ENCODE assay signal across 9 mouse cellular contexts in the genomic region with DNA sequence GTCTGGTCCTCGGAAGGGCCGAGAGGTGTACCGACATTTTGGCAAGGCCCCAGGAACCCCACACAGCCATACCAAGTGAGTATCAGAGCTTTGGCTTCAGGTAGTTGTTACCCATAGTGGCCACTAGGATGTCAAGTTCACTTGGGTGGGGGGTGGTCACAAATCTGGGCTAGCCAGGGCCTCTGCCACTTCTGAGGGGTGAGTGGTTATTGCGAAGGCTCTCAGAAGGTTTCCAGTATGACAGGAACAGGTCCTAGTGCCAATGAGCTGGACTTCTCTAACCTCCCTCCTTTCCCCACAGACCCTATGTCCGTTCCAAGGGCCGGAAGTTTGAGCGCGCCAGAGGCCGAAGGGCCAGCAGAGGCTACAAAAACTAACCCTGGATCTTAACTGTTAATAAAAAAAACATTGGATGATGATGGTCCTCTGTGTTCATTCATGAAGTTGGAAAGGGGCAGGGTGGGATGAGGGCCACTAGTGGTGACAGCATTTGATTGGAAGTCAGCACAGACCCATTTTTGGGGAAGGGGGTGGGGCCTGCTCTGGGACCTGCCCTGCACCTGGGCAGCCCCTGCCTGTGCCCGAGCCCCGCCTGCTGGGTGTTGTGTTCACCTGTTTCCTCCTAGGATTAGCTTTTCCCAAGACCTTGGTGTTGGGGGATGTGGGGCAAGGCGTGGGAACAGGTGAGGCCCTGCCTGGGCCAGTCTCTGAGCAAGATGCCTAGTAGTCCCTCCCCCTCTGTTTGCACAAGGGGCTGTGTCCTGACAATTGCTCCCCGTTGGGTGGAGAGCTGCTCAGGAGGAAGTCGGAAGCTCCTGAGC. TPM values are rescaled to one million over a fixed set of nuclear protein-coding genes. Genes with fewer than 3 reads are reported as not detected.
A peak's percentile ranks its signal among the peaks of the same experiment; 100 is the strongest.
DNase-seq lines count a peak whose midpoint lies in the region; ATAC-seq and TF ChIP-seq lines count a peak whose summit lies in the region.
"Had no signal": no experiment of that assay in that cellular context is flagged by ENCODE, and none has a peak within 500 bp of the region (broad histone marks: within the 10 kb centered on the region; RNA-seq: fewer than 3 reads in every experiment).

A gene (plus strand): TSS at position 800 of the 821 bp plus-strand sequence.

- H3K9ac ChIP-seq in hindbrain, embryonic 14.5 days = no peak within 1 kb of the TSS
- peak within 1 kb of the TSS; percentile 90 for H3K9ac ChIP-seq in ES-Bruce4 (ENCODE audit: low read depth, poor library complexity, severe bottlenecking)
- peak within 1 kb of the TSS; percentile 96; the same call in 1 of the 2 replicates for H3K9ac ChIP-seq in liver, embryonic 13.5 days

- H3K27me3 ChIP-seq in hindbrain, embryonic 10.5 days (ENCODE audit: insufficient read depth, poor library complexity, severe bottlenecking) = no peaks in the 10 kb centered on the region
- H3K27me3 ChIP-seq in hindbrain, embryonic 14.5 days (ENCODE audit: control insufficient read depth, insufficient read depth, low read length) = no peaks in the 10 kb centered on the region
- H3K27me3 ChIP-seq in ES-Bruce4 (ENCODE audit: control insufficient read depth, insufficient read depth, low read length, poor library complexity, severe bottlenecking) = no peaks in the 10 kb centered on the region
- no peaks in the 10 kb centered on the region for H3K27me3 ChIP-seq in embryonic facial prominence, embryonic 10.5 days (replicated peaks; ENCODE audit: low read depth, poor library complexity, severe bottlenecking)
- H3K27me3 ChIP-seq in liver, embryonic 13.5 days = no peaks in the 10 kb centered on the region

- no peaks in the 10 kb centered on the region for H3K9me3 ChIP-seq in hindbrain, embryonic 10.5 days
- H3K9me3 ChIP-seq in hindbrain, embryonic 14.5 days (ENCODE audit: control insufficient read depth, low read length) = no peaks in the 10 kb centered on the region
- H3K9me3 ChIP-seq in ES-Bruce4 (replicated peaks; ENCODE audit: control insufficient read depth, insufficient read depth, low read length, poor library complexity, severe bottlenecking) = no peaks in the 10 kb centered on the region
- no peaks in the 10 kb centered on the region for H3K9me3 ChIP-seq in embryonic facial prominence, embryonic 10.5 days
- H3K9me3 ChIP-seq in liver, embryonic 13.5 days (replicated peaks) = no peaks in the 10 kb centered on the region

- no peak for TF ChIP-seq POLR2A in ES-Bruce4 (IDR thresholded peaks at IDR 0.05; ENCODE audit: insufficient read depth, low read length)

- H3K4me2 ChIP-seq in hindbrain, embryonic 14.5 days (replicated peaks) = no peak within 1 kb of the TSS
- peak within 1 kb of the TSS; percentile 73 for H3K4me2 ChIP-seq in liver, embryonic 13.5 days

- peak within 1 kb of the TSS; percentile 91; the same call in 1 of the 2 replicates for H3K4me3 ChIP-seq in hindbrain, embryonic 10.5 days
- no peak within 1 kb of the TSS for H3K4me3 ChIP-seq in hindbrain, embryonic 14.5 days (replicated peaks; ENCODE audit: low read length)
- H3K4me3 ChIP-seq in ES-Bruce4 (ENCODE audit: low read depth, low read length) = peak within 1 kb of the TSS; percentile 93
- H3K4me3 ChIP-seq in embryonic facial prominence, embryonic 10.5 days = peak within 1 kb of the TSS; percentile 70
- H3K4me3 ChIP-seq in liver, embryonic 13.5 days (replicated peaks) = peak within 1 kb of the TSS; percentile 81; the same call in 1 of the 2 replicates

- H3K4me1 ChIP-seq in hindbrain, embryonic 10.5 days (replicated peaks) = peaks cover 48% of the 10 kb centered on the region
- peaks cover 28% of the 10 kb centered on the region for H3K4me1 ChIP-seq in hindbrain, embryonic 14.5 days (replicated peaks; ENCODE audit: control insufficient read depth, insufficient read depth, low read length)
- no peaks in the 10 kb centered on the region for H3K4me1 ChIP-seq in ES-Bruce4 (ENCODE audit: control insufficient read depth, insufficient read depth, low read length)
- peaks cover 41% of the 10 kb centered on the region for H3K4me1 ChIP-seq in embryonic facial prominence, embryonic 10.5 days
- H3K4me1 ChIP-seq in liver, embryonic 13.5 days (replicated peaks) = peaks cover 46% of the 10 kb centered on the region

- DNase-seq in hindbrain, embryonic 10.5 days (ENCODE audit: low spot score) = no peak
- no peak for DNase-seq in hindbrain, embryonic 14.5 days (ENCODE audit: low spot score)
- DNase-seq in embryonic facial prominence, embryonic 10.5 days (ENCODE audit: low spot score) = no peak
- no peak for DNase-seq in liver, embryonic 13.5 days
- DNase-seq in left cerebral cortex, postnatal 25 days (ENCODE audit: low spot score in 2 of 2) = no peak
- DNase-seq in yolk sac, embryonic 10.5 days (ENCODE audit: low spot score) = no peak
- DNase-seq: adrenal gland, postnatal 14 days had no signal

- 88% methylated on average over 14 of the region's 14 CpGs for WGBS in hindbrain, embryonic 10.5 days
- 84% methylated on average over 14 of the region's 14 CpGs for WGBS in hindbrain, embryonic 14.5 days
- 88% methylated on average over 14 of the region's 14 CpGs for WGBS in embryonic facial prominence, embryonic 10.5 days
- 78% methylated on average over 14 of the region's 14 CpGs for WGBS in liver, embryonic 13.5 days (ENCODE audit: insufficient replicate concordance)

- ATAC-seq in hindbrain, embryonic 14.5 days (ENCODE audit: low FRiP score) = no peak
- no peak for ATAC-seq in liver, embryonic 13.5 days (ENCODE audit: low read depth)
- ATAC-seq in erythroblast, adult 5-6 weeks (replicated peaks; ENCODE audit: low FRiP score, poor library complexity, severe bottlenecking) = no peak

- intact Hi-C loops in left cerebral cortex, postnatal 25 days (cut with DNase I) = no loop called here

- peak; percentile 6 for TF ChIP-seq CTCF in ES-Bruce4 (IDR thresholded peaks at IDR 0.05; ENCODE audit: low read depth, low read length)

- H3K36me3 ChIP-seq in hindbrain, embryonic 10.5 days = peaks cover 69% of the 10 kb centered on the region
- peaks cover 65% of the 10 kb centered on the region for H3K36me3 ChIP-seq in hindbrain, embryonic 14.5 days (replicated peaks; ENCODE audit: control insufficient read depth, insufficient read depth)
- H3K36me3 ChIP-seq in ES-Bruce4 (ENCODE audit: control insufficient read depth, insufficient read depth, low read length, poor library complexity, severe bottlenecking) = peaks cover 32% of the 10 kb centered on the region
- peaks cover 70% of the 10 kb centered on the region for H3K36me3 ChIP-seq in embryonic facial prominence, embryonic 10.5 days (replicated peaks)
- peaks cover 67% of the 10 kb centered on the region for H3K36me3 ChIP-seq in liver, embryonic 13.5 days

- H3K27ac ChIP-seq in hindbrain, embryonic 10.5 days = no peak within 1 kb of the TSS
- no peak within 1 kb of the TSS for H3K27ac ChIP-seq in hindbrain, embryonic 14.5 days
- H3K27ac ChIP-seq in ES-Bruce4 (ENCODE audit: insufficient read depth, low read length) = peak within 1 kb of the TSS; percentile 29; the same call in 1 of the 2 replicates
- peak within 1 kb of the TSS; percentile 30; the same call in 1 of the 2 replicates for H3K27ac ChIP-seq in embryonic facial prominence, embryonic 10.5 days (replicated peaks)
- H3K27ac ChIP-seq in liver, embryonic 13.5 days = peak within 1 kb of the TSS; percentile 87

- TF ChIP-seq EP300 in ES-Bruce4 (IDR thresholded peaks at IDR 0.05; ENCODE audit: insufficient read depth, low read depth, low read length) = 0 out of 2 replicates have a peak, but pooled peaks have one; percentile 38

RNA-seq across cellular contexts. Expression of the gene that starts here (rescaled TPM):
- 1.6 and 1.8 TPM in 2 replicates for polyA plus RNA-seq in hindbrain, embryonic 10.5 days (2016; fragmentation: Nextera tagmentation; extraction: Ambion mirVana)
- polyA plus RNA-seq in hindbrain, embryonic 14.5 days (2014; fragmentation: Nextera tagmentation; extraction: Ambion mirVana) = 0.17 TPM in 1 of 2 replicates, not detected in the other
- polyA plus RNA-seq in ES-Bruce4 (2011; ENCODE audit: insufficient read depth, insufficient read length, low read depth, missing spikeins) = 0.85 and 1.4 TPM in 2 replicates
- polyA plus RNA-seq in embryonic facial prominence, embryonic 10.5 days (2016; fragmentation: Nextera tagmentation; extraction: Ambion mirVana) = 1.8 and 2.2 TPM in 2 replicates
- polyA plus RNA-seq in liver, embryonic 13.5 days (2015; fragmentation: Nextera tagmentation; extraction: Ambion mirVana) = 0.37 and 0.47 TPM in 2 replicates
- total RNA-seq in erythroblast, adult 5-6 weeks (2015; ENCODE audit: low replicate concordance) = not detected in 2 replicates
- total RNA-seq in erythroblast, adult 5-6 weeks (2017; ENCODE audit: low replicate concordance) = not detected in 2 replicates
- total RNA-seq in left cerebral cortex, postnatal 25 days (2021) = under 1 TPM; 0.11 to 0.23 TPM

Comparison
In these comparisons a context has a peak if more than half of its experiments do, and no peak if none do; other contexts are left out.
1. H3K27ac ChIP-seq: peak in ES-Bruce4 (single experiment), embryonic facial prominence, embryonic 10.5 days (single experiment) and liver, embryonic 13.5 days (single experiment); none in hindbrain, embryonic 10.5 days (single experiment) and hindbrain, embryonic 14.5 days (single experiment).